Mouse (Mus musculus): ENCODE measurements around the gene Msi2.

The Msi2 gene

GRCm38 (mm10) chr11:88713479-88713878 lies 4.8 kb downstream of the Msi2 start:
- DNase-seq (ENCODE audit: low read depth, low spot score), result no peak

GRCm38 (mm10) chr11:88709876-88710614 lies 8.3 kb downstream of the Msi2 start:
- DNase-seq (ENCODE audit: low read depth, low spot score), result no peak

- no peak for DNase-seq (ENCODE audit: low read depth, low spot score)
Observed at GRCm38 (mm10) chr11:88707228-88707775, 11.0 kb downstream of the Msi2 start.

GRCm38 (mm10) chr11:88704688-88705087 lies 13.6 kb downstream of the Msi2 start:
- no peak for DNase-seq (ENCODE audit: low read depth, low spot score)

GRCm38 (mm10) chr11:88703220-88703619 lies 15.1 kb downstream of the Msi2 start:
- no peak for DNase-seq (ENCODE audit: low read depth, low spot score)

- DNase-seq (ENCODE audit: low read depth, low spot score), result no peak
Observed at GRCm38 (mm10) chr11:88701976-88702659, 16.2 kb downstream of the Msi2 start.

GRCm38 (mm10) chr11:88701020-88701419 lies 17.3 kb downstream of the Msi2 start:
- no peak for DNase-seq (ENCODE audit: low read depth, low spot score)

- DNase-seq (ENCODE audit: low read depth, low spot score), result no peak
Observed at GRCm38 (mm10) chr11:88700202-88700711, 18.1 kb downstream of the Msi2 start.

GRCm38 (mm10) chr11:88693905-88694893 lies 24.1 kb downstream of the Msi2 start:
- DNase-seq (ENCODE audit: low read depth, low spot score), result no peak

GRCm38 (mm10) chr11:88693002-88693769 lies 25.1 kb downstream of the Msi2 start:
- peak; percentile 54 for DNase-seq (ENCODE audit: low read depth, low spot score)

- no peak for DNase-seq (ENCODE audit: low read depth, low spot score)
Observed at GRCm38 (mm10) chr11:88692374-88692773, 25.9 kb downstream of the Msi2 start.

- peak; percentile 86 for DNase-seq (ENCODE audit: low read depth, low spot score)
Observed at GRCm38 (mm10) chr11:88690556-88691287, 27.6 kb downstream of the Msi2 start.

- peak; percentile 99 for DNase-seq (ENCODE audit: low read depth, low spot score)
Observed at GRCm38 (mm10) chr11:88689831-88690459, 28.4 kb downstream of the Msi2 start.

GRCm38 (mm10) chr11:88688644-88689043 lies 29.7 kb downstream of the Msi2 start:
- no peak for DNase-seq (ENCODE audit: low read depth, low spot score)

GRCm38 (mm10) chr11:88687711-88688110 lies 30.6 kb downstream of the Msi2 start:
- DNase-seq (ENCODE audit: low read depth, low spot score), result no peak

- no peak for DNase-seq (ENCODE audit: low read depth, low spot score)
Observed at GRCm38 (mm10) chr11:88687010-88687409, 31.3 kb downstream of the Msi2 start.

- DNase-seq (ENCODE audit: low read depth, low spot score), result no peak
Observed at GRCm38 (mm10) chr11:88686061-88686460, 32.3 kb downstream of the Msi2 start.

GRCm38 (mm10) chr11:88683026-88683770 lies 35.1 kb downstream of the Msi2 start:
- no peak for DNase-seq (ENCODE audit: low read depth, low spot score)

- DNase-seq (ENCODE audit: low read depth, low spot score), result no peak
Observed at GRCm38 (mm10) chr11:88677350-88677749, 41.0 kb downstream of the Msi2 start.

Data from ES-CJ7 (cell line).